Mouse (Mus musculus) testis, postnatal 14 days (tissue): ENCODE data around the gene Golga7b.

Experiments used
- DNase-seq: peaks from one replicate; pipeline ENCODE4 v3.0.0; 2021; ENCODE audit warnings: low spot score

Golga7b gene

DNA sequence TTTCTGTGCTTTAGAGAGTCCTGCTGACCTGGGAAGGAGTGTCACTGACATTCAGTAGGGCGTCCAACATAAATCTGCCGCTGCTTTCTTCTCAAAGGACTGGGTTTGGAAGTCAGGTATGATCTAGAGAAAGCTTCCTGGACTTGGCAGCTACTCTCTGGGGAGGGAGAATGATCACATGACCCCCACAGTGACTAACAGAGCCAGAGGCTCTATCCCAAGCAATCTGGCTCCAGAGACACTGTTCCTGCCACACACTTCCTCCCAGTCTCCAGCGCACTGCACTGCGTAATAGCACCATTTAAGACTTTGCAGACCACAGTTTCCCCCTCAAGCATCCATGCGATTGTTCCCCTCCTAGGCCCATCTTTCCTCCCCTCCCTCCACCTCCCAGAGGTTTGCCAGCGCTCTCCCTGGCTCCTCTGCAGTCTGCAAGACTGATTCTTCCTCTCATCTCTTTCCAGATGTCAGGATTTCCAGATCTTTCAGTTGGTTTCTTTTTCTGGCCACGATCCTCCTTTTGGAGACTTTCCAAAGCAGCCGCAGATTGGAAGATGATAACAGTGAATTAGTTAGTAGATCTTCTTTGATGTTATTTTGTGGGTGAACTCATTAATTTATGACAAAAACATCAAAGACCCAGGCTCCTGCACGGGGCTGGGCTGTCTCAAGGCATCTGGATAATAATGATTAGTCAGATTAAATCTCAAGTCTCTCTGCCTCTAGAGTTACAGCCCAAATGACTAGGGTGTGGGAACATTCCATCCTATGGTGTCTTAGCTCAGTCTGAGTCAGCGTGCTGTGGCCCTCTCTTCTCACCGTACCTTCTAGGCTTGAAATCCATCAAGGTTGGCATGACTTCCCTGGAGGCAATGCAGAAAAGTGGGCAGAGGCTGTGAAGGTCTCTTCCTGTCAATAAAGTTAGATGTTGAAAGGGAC, 2.9 kb downstream of the Golga7b start:
- DNase-seq = no peak

- no peak for DNase-seq
These were observed 8.0 kb downstream of the Golga7b start for GRCm38 (mm10) chr19:42255438-42255783.

- peak; percentile 87 for DNase-seq
These were observed 8.6 kb downstream of the Golga7b start for GRCm38 (mm10) chr19:42255784-42256610.

- no peak for DNase-seq
These were observed 9.4 kb downstream of the Golga7b start for GRCm38 (mm10) chr19:42256611-42257240.

- no peak for DNase-seq
These were observed 9.9 kb downstream of the Golga7b start for GRCm38 (mm10) chr19:42257241-42257635.

GRCm38 (mm10) chr19:42258031-42258430, 10.7 kb downstream of the Golga7b start:
- DNase-seq = no peak

DNA sequence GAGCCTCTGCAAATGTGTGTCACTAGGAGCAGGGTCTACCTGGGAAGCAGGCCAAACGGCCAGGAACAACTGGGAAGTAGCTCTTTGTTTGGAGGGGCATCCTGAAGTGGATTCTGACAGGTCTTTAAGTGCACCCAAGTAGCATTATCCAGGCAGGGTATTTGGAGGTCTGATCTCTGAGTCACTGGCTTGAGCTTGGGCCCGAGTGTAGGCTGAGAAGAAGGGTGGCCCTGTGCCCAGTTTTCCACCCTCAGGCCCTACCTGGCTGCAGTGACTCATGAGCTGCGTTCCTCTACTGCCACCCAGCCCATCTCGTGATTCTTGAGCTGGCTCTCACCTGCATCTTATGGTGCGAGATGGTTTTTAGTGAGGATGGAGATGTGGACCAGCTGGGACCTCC, 11.2 kb downstream of the Golga7b start:
- no peak for DNase-seq

DNA sequence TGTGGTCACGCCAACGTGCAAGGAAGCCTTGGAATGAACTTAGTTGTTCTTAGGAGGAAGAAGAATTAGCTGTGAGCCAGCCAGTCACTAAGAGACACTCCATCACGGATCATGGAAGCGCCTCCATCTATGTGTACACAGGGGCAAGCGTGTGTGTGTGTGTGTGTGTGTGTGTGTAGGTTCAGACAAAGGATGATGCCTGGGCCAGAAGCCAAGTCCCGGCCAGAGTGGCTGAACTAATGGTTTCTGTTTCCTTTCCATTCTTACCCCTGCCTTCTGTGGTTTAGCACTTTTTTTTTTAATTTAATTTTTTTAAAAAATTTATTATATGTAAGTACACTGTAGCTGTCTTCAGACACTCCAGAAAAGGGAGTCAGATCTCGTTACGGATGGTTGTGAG, 13.1 kb downstream of the Golga7b start:
- DNase-seq = no peak

- no peak for DNase-seq
These were observed 16.1 kb downstream of the Golga7b start for GRCm38 (mm10) chr19:42263524-42263923.

- no peak for DNase-seq
These were observed 21.0 kb downstream of the Golga7b start for GRCm38 (mm10) chr19:42268337-42268736.

- no peak for DNase-seq
These were observed 22.7 kb downstream of the Golga7b start for GRCm38 (mm10) chr19:42270119-42270518.

DNA sequence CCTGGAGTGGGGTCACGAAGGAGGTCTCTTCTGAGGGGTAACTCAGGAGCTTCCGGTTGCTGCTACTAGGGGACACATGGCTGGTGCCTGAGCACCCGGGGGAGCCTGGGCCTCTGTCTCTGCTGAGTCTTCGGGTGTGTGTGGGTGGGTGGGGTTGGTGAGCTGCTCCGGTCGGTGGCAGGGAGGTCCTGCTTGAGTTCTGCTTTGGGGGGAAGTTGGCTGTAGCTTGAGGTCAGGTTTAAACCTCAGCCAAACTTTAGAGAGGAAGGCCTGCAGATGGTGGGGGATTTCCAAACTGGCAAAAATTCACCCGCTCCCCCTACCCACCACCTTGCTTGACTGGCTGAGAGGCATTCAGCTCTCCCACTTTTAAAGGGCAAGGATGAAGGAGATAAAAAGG, 23.8 kb downstream of the Golga7b start:
- DNase-seq = no peak

- DNase-seq = peak; percentile 52
These were observed 24.9 kb downstream of the Golga7b start for GRCm38 (mm10) chr19:42272003-42272963.

GRCm38 (mm10) chr19:42277288-42277687, 29.9 kb downstream of the Golga7b start:
- no peak for DNase-seq

DNA sequence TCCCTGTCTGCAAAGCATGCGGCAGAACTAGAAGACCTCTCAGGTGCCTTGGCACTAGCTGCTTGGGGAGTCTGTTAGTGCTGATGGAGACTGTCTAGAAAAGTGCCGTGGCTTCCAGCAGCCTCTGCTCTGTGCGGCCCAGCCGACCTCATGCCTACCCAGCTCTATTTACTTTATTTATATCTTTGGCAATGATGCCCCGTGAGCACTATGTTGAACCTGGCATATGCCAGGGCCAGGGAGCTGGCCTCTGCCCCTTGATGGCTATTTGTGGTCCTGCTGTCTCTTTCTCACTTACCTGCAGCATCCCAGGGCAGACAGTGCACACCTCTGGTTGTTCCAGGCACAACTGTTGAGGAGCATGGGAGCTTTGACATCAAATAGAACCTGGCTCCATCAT, 31.1 kb downstream of the Golga7b start:
- DNase-seq = no peak

- DNase-seq = no peak
These were observed 32.2 kb downstream of the Golga7b start for GRCm38 (mm10) chr19:42279611-42280010.

DNA sequence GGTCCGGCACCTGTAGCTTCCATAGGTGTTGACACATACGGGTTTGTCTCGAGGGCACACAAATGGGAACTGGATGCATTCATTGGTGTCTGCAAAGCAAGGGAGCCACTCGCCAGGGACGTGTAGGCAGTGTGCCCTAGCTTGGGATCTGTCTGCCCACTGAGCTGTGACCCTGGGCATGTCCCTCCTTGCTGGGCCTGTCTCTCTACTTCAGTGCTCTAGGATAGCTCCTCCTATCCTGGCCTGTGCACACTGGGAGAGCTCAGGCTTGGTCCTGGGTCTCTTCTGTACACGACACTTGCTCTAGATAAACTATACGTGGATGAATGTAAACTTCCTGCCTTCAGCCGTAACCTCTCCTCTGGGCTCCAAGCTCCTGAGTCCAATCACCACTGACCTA, 36.8 kb downstream of the Golga7b start:
- DNase-seq = no peak

- DNase-seq = no peak
These were observed 41.0 kb downstream of the Golga7b start for GRCm38 (mm10) chr19:42288361-42288760.

DNA sequence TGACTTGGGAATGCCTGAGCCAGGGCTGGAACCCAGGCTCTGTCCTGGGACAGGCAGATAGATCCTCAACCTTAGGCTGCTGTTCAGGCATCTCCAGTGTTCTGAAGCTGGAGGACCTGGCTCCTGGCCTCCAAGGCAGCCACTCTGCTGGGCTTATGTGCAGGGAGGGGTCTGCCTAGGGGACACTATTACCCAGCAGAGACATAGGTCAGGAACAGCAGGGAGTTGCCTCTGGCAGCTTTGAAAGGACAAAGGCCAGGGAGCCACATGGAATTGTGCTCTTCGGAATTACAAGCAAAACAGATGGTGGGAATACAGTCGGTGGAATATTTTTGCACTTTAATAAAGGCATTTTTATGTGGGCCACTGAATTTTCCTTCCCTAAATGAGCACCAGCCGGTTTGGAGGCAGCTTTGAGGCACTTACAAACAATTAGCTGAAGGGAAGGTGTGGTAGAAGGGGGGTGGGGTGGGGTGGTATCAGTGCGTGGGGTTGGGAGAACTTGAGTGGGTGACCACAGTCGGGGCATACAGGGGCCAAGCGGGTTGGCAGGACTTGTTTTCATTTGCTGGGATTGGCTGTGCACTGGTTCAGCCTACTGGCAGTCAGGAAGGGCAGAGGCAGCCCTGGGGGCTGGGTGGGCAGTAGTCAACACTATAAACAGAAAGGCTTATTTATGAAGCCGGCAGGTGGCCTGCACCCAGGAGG, 43.7 kb downstream of the Golga7b start:
- DNase-seq = no peak

GRCm38 (mm10) chr19:42292106-42292505, 44.7 kb downstream of the Golga7b start:
- DNase-seq = no peak

DNA sequence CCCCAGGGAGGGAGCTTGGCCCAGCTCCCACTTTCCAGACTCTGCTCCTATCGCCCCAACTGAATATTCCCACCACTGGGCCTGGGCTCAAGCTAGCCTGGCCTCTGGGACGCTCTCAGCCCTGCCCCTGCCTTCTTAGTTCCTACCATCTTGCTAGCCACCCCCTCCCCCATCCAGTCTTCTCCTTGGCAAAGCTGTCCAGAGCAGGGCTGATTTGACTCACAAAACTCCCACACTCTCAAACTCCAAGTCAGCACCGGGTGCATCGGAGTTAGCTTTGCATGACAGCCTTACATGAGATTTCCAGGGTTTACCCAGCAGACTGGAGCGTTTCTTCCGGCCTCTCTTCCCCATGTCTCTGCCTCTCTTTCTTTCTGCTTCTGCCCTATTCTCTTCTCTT, 45.8 kb downstream of the Golga7b start:
- no peak for DNase-seq
